Mouse (Mus musculus): ENCODE results near the gene Pbld2. TPM values are rescaled to one million over a fixed set of nuclear protein-coding genes. Genes with fewer than 3 reads are reported as not detected.

Pbld2 gene
- polyA plus RNA-seq, 2 experiments = 1.8 to 2.3 TPM

DNA sequence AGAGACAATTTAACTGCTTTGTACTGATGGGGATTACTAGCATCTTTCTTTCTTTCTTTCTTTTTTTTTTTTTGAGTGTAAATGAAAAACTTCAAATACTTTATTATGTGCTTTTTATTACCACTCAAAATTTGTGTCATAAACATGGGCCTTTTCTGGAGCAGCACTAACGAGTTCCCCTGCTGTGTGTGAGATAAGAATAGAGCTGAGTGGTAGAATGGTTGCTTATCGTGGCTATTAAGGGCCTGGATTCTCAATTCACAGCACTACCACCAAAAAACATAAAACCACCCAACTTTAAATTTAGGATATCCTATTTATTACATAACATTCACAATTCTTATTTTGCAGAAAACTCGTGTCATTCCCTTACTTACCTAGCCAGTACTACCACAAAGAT, 10.6 kb upstream of the Pbld2 start:
- no peak overlapping the region for H3K9ac ChIP-seq (replicated peaks)
- WGBS (ENCODE audit: insufficient replicate concordance) = 34% methylated on average over 3 of the region's 3 CpGs
- TF ChIP-seq EP300 (IDR thresholded peaks at IDR 0.05; ENCODE audit: low read depth) = no peak
- no peak for TF ChIP-seq CTCF (IDR thresholded peaks at IDR 0.05; ENCODE audit: low read depth)
- no peak for DNase-seq (ENCODE audit: low read depth in 3 of 3, low spot score in 3 of 3)
- no peak for ATAC-seq (ENCODE audit: insufficient read depth)
- no peaks in the 10 kb centered on the region for H3K9me3 ChIP-seq (ENCODE audit: control insufficient read depth, low read length)
- H3K27ac ChIP-seq = no peak overlapping the region
- H3K4me2 ChIP-seq (ENCODE audit: low read depth) = no peak overlapping the region
- no peaks in the 10 kb centered on the region for H3K4me1 ChIP-seq (replicated peaks; ENCODE audit: control insufficient read depth in 2 of 2, insufficient read depth in 2 of 2, low read length in 1 of 2)
- H3K4me3 ChIP-seq (ENCODE audit: insufficient read depth in 1 of 2, low read depth in 2 of 2, low read length in 2 of 2) = no peak overlapping the region
- H3K36me3 ChIP-seq (replicated peaks; ENCODE audit: control insufficient read depth, insufficient read depth, low read depth) = peaks cover 66% of the 10 kb centered on the region
- no peaks in the 10 kb centered on the region for H3K27me3 ChIP-seq (ENCODE audit: control insufficient read depth, insufficient read depth, low read length)

GRCm38 (mm10) chr10:63014168-63014567, 9.9 kb upstream of the Pbld2 start:
- H3K4me2 ChIP-seq (ENCODE audit: low read depth) = no peak overlapping the region
- WGBS (ENCODE audit: insufficient replicate concordance) = 84% methylated on average over 9 of the region's 9 CpGs
- no peaks in the 10 kb centered on the region for H3K4me1 ChIP-seq (replicated peaks; ENCODE audit: control insufficient read depth in 2 of 2, insufficient read depth in 2 of 2, low read length in 1 of 2)
- H3K4me3 ChIP-seq (ENCODE audit: insufficient read depth in 1 of 2, low read depth in 2 of 2, low read length in 2 of 2) = no peak overlapping the region
- DNase-seq (ENCODE audit: low read depth in 3 of 3, low spot score in 3 of 3) (no peak), ATAC-seq (ENCODE audit: insufficient read depth) (no peak)
- no peaks in the 10 kb centered on the region for H3K9me3 ChIP-seq (ENCODE audit: control insufficient read depth, low read length)
- H3K27ac ChIP-seq = no peak overlapping the region
- no peak for TF ChIP-seq EP300 (IDR thresholded peaks at IDR 0.05; ENCODE audit: low read depth)
- TF ChIP-seq CTCF (IDR thresholded peaks at IDR 0.05; ENCODE audit: low read depth) = 0 out of 2 replicates have a peak, but pooled peaks have one; percentile 9
- peaks cover 66% of the 10 kb centered on the region for H3K36me3 ChIP-seq (replicated peaks; ENCODE audit: control insufficient read depth, insufficient read depth, low read depth)
- H3K9ac ChIP-seq (replicated peaks) = no peak overlapping the region
- no peaks in the 10 kb centered on the region for H3K27me3 ChIP-seq (ENCODE audit: control insufficient read depth, insufficient read depth, low read length)

DNA sequence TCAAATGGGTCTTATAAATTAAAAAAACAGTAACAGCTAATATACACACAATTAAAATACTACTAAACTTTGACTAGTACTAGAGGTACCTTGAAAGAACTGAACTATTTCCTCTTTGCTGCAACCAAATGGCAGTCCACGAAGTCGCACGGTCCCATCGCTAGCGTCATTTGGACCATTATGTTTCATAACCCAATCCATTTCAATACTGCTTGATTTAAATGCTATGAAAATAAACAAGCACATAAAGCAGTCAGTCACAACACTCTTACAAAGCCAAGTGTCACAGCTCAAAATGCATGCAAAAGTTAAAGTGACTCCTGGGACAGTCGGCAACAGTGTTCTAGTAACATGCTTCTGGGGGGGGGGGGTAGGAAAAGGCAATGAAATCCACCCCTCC, 4.8 kb upstream of the Pbld2 start:
- peaks cover 34% of the 10 kb centered on the region for H3K36me3 ChIP-seq (replicated peaks; ENCODE audit: control insufficient read depth, insufficient read depth, low read depth)
- no peak for ATAC-seq (ENCODE audit: insufficient read depth)
- 92% methylated on average over 6 of the region's 6 CpGs for WGBS (ENCODE audit: insufficient replicate concordance)
- no peak for TF ChIP-seq CTCF (IDR thresholded peaks at IDR 0.05; ENCODE audit: low read depth)
- no peak for TF ChIP-seq EP300 (IDR thresholded peaks at IDR 0.05; ENCODE audit: low read depth)
- H3K4me3 ChIP-seq (ENCODE audit: insufficient read depth in 1 of 2, low read depth in 2 of 2, low read length in 2 of 2) = no peak overlapping the region
- DNase-seq (ENCODE audit: low read depth in 3 of 3, low spot score in 3 of 3) = no peak
- no peak overlapping the region for H3K9ac ChIP-seq (replicated peaks)
- H3K27me3 ChIP-seq (ENCODE audit: control insufficient read depth, insufficient read depth, low read length) = no peaks in the 10 kb centered on the region
- no peak overlapping the region for H3K4me2 ChIP-seq (ENCODE audit: low read depth)
- H3K27ac ChIP-seq = no peak overlapping the region
- H3K4me1 ChIP-seq (replicated peaks; ENCODE audit: control insufficient read depth in 2 of 2, insufficient read depth in 2 of 2, low read length in 1 of 2) = peaks cover 10 to 14% of the 10 kb centered on the region in 2 experiments; a peak in 3 of 4 replicates
- H3K9me3 ChIP-seq (ENCODE audit: control insufficient read depth, low read length) = no peaks in the 10 kb centered on the region

GRCm38 (mm10) chr10:63021702-63022101, 2.4 kb upstream of the Pbld2 start:
- Histone ChIP-seq H3K4me1 (replicated peaks; ENCODE audit: control insufficient read depth in 2 of 2, insufficient read depth in 2 of 2, low read length in 1 of 2) (peaks cover 17% of the 10 kb centered on the region in 2 experiments), H3K9ac (replicated peaks) (peak overlapping the region; percentile 99), H3K27ac (no peak overlapping the region), H3K4me3 (ENCODE audit: insufficient read depth in 1 of 2, low read depth in 2 of 2, low read length in 2 of 2) (peak overlapping the region; percentile 81 to 100; a peak in 3 of 4 replicates), H3K36me3 (replicated peaks; ENCODE audit: control insufficient read depth, insufficient read depth, low read depth) (peaks cover 13% of the 10 kb centered on the region), H3K27me3 (ENCODE audit: control insufficient read depth, insufficient read depth, low read length) (no peaks in the 10 kb centered on the region), H3K4me2 (ENCODE audit: low read depth) (peak overlapping the region; percentile 90), H3K9me3 (ENCODE audit: control insufficient read depth, low read length) (no peaks in the 10 kb centered on the region)
- WGBS (ENCODE audit: insufficient replicate concordance) = 18% methylated on average over 4 of the region's 4 CpGs
- DNase-seq (ENCODE audit: low read depth in 3 of 3, low spot score in 3 of 3) (peak in 2 of 3 experiments; percentile 29 to 48), ATAC-seq (ENCODE audit: insufficient read depth) (no peak)
- TF ChIP-seq CTCF (IDR thresholded peaks at IDR 0.05; ENCODE audit: low read depth) (no peak), EP300 (IDR thresholded peaks at IDR 0.05; ENCODE audit: low read depth) (no peak)

- peak overlapping the region; percentile 87 for H3K27ac ChIP-seq
- peak overlapping the region; percentile 81 to 100 for H3K4me3 ChIP-seq (ENCODE audit: insufficient read depth in 1 of 2, low read depth in 2 of 2, low read length in 2 of 2)
- peak overlapping the region; percentile 90 for H3K4me2 ChIP-seq (ENCODE audit: low read depth)
- DNase-seq (ENCODE audit: low read depth in 3 of 3, low spot score in 3 of 3) (no peak), ATAC-seq (ENCODE audit: insufficient read depth) (no peak)
- TF ChIP-seq EP300 (IDR thresholded peaks at IDR 0.05; ENCODE audit: low read depth) (no peak), CTCF (IDR thresholded peaks at IDR 0.05; ENCODE audit: low read depth) (no peak)
- under 1% methylated on average over 27 of the region's 27 CpGs for WGBS (ENCODE audit: insufficient replicate concordance)
- H3K27me3 ChIP-seq (ENCODE audit: control insufficient read depth, insufficient read depth, low read length) = no peaks in the 10 kb centered on the region
- H3K4me1 ChIP-seq (replicated peaks; ENCODE audit: control insufficient read depth in 2 of 2, insufficient read depth in 2 of 2, low read length in 1 of 2) = peaks cover 17% of the 10 kb centered on the region in 2 experiments
- peak overlapping the region; percentile 99 for H3K9ac ChIP-seq (replicated peaks)
- H3K9me3 ChIP-seq (ENCODE audit: control insufficient read depth, low read length) = no peaks in the 10 kb centered on the region
- H3K36me3 ChIP-seq (replicated peaks; ENCODE audit: control insufficient read depth, insufficient read depth, low read depth) = peaks cover 4% of the 10 kb centered on the region
These were observed 1.5 kb upstream of the Pbld2 start for GRCm38 (mm10) chr10:63022541-63023120.
